Comparison of ENCODE assay signal across 8 mouse cellular contexts in genomic region chr3:88501366-88502030, GRCm38 (mm10). TPM values are rescaled to one million over a fixed set of nuclear protein-coding genes. Genes with fewer than 3 reads are reported as not detected.
DNase-seq lines count a peak whose midpoint lies in the region; ATAC-seq and TF ChIP-seq lines count a peak whose summit lies in the region.

No protein-coding gene starts in this region.

- no peak for TF ChIP-seq CTCF in cortical plate, adult 2 months (IDR thresholded peaks at IDR 0.05; ENCODE audit: extremely low read depth, insufficient read depth, low read length)

- no peak for TF ChIP-seq POLR2A in cortical plate, adult 2 months (IDR thresholded peaks at IDR 0.05; ENCODE audit: extremely low read depth, insufficient read depth, low read length)

- 56% methylated on average over 6 of the region's 6 CpGs for WGBS in kidney, embryonic 14.5 days
- WGBS in hindbrain, embryonic 16.5 days: 55% methylated on average over 6 of the region's 6 CpGs
- WGBS in midbrain, embryonic 15.5 days: 56% methylated on average over 6 of the region's 6 CpGs

- no peak overlapping the region; the same call in 1 of the 2 replicates for H3K27ac ChIP-seq in kidney, embryonic 14.5 days (ENCODE audit: low read depth, low read length)
- H3K27ac ChIP-seq in cortical plate, adult 2 months (ENCODE audit: insufficient read depth, low read length): peak overlapping the region; percentile 65; the same call in 1 of the 2 replicates
- H3K27ac ChIP-seq in hindbrain, embryonic 16.5 days (ENCODE audit: low read depth, low read length): no peak overlapping the region
- no peak overlapping the region for H3K27ac ChIP-seq in midbrain, embryonic 15.5 days

- peaks cover 18% of the 10 kb centered on the region; the same call in 1 of the 2 replicates for H3K4me1 ChIP-seq in kidney, embryonic 14.5 days (ENCODE audit: control insufficient read depth, insufficient read depth, low read length)
- peaks cover 2% of the 10 kb centered on the region for H3K4me1 ChIP-seq in cortical plate, adult 2 months (ENCODE audit: control insufficient read depth, insufficient read depth, low read length)
- peaks cover 19% of the 10 kb centered on the region for H3K4me1 ChIP-seq in hindbrain, embryonic 16.5 days (ENCODE audit: control insufficient read depth, insufficient read depth, low read depth, low read length)
- peaks cover 33% of the 10 kb centered on the region for H3K4me1 ChIP-seq in midbrain, embryonic 15.5 days

- peak overlapping the region; percentile 75 for H3K4me3 ChIP-seq in kidney, embryonic 14.5 days (ENCODE audit: low read length)
- peak overlapping the region; percentile 89 for H3K4me3 ChIP-seq in cortical plate, adult 2 months (ENCODE audit: insufficient read depth, low read length)
- peak overlapping the region; percentile 87 for H3K4me3 ChIP-seq in hindbrain, embryonic 16.5 days (ENCODE audit: low read length)
- H3K4me3 ChIP-seq in midbrain, embryonic 15.5 days: peak overlapping the region; percentile 82

- H3K36me3 ChIP-seq in kidney, embryonic 14.5 days (ENCODE audit: control insufficient read depth, insufficient read depth, low read length): no peaks in the 10 kb centered on the region
- no peaks in the 10 kb centered on the region for H3K36me3 ChIP-seq in hindbrain, embryonic 16.5 days (ENCODE audit: control insufficient read depth, insufficient read depth, low read length)
- no peaks in the 10 kb centered on the region for H3K36me3 ChIP-seq in midbrain, embryonic 15.5 days (replicated peaks)

- no peak for ATAC-seq in kidney, embryonic 14.5 days (ENCODE audit: low FRiP score, low TSS enrichment)
- no peak for ATAC-seq in hindbrain, embryonic 16.5 days
- no peak for ATAC-seq in midbrain, embryonic 15.5 days (replicated peaks)

- peak overlapping the region; percentile 100 for H3K4me2 ChIP-seq in kidney, embryonic 14.5 days (replicated peaks; ENCODE audit: low read depth, low read length)
- peak overlapping the region; percentile 93 for H3K4me2 ChIP-seq in hindbrain, embryonic 16.5 days (ENCODE audit: low read length)
- H3K4me2 ChIP-seq in midbrain, embryonic 15.5 days: peak overlapping the region; percentile 92

- no peak for DNase-seq in kidney, adult 8-10 months
- no peak for DNase-seq in left cerebral cortex, adult 18-20 months (ENCODE audit: low spot score in 2 of 2)
- DNase-seq in adrenal gland, adult 8-10 months: no peak
- DNase-seq in urinary bladder, adult 2 months (ENCODE audit: low spot score): no peak

- no peaks in the 10 kb centered on the region for H3K27me3 ChIP-seq in kidney, embryonic 14.5 days (ENCODE audit: control insufficient read depth, insufficient read depth, low read length)
- H3K27me3 ChIP-seq in hindbrain, embryonic 16.5 days (replicated peaks; ENCODE audit: control insufficient read depth, insufficient read depth, low read length): no peaks in the 10 kb centered on the region
- 0 out of 2 replicates have a peak, but pooled peaks cover 8% of the 10 kb centered on the region for H3K27me3 ChIP-seq in midbrain, embryonic 15.5 days (replicated peaks)

- H3K9me3 ChIP-seq in kidney, embryonic 14.5 days (ENCODE audit: control insufficient read depth, low read length): no peaks in the 10 kb centered on the region
- no peaks in the 10 kb centered on the region for H3K9me3 ChIP-seq in hindbrain, embryonic 16.5 days (ENCODE audit: control insufficient read depth, low read length)
- no peaks in the 10 kb centered on the region for H3K9me3 ChIP-seq in midbrain, embryonic 15.5 days

- H3K9ac ChIP-seq in kidney, embryonic 14.5 days (ENCODE audit: low read depth, low read length): peak overlapping the region; percentile 78; the same call in 1 of the 2 replicates
- H3K9ac ChIP-seq in hindbrain, embryonic 16.5 days (ENCODE audit: low read depth, low read length): peak overlapping the region; percentile 90; the same call in 1 of the 2 replicates
- no peak overlapping the region for H3K9ac ChIP-seq in midbrain, embryonic 15.5 days

RNA-seq across cellular contexts. Expression of gene Lmna, which starts 8.3 kb away (rescaled TPM):
- polyA plus RNA-seq in kidney, embryonic 14.5 days (2014; fragmentation: Nextera tagmentation; extraction: Ambion mirVana): 41.6 and 55.7 TPM in 2 replicates
- polyA plus RNA-seq in cortical plate, adult 2 months (2012; rRNA removed): 64.7 and 70.6 TPM in 2 replicates
- polyA plus RNA-seq in hindbrain, embryonic 16.5 days (2015; fragmentation: Nextera tagmentation; extraction: Ambion mirVana): 62.3 and 70.4 TPM in 2 replicates
- polyA plus RNA-seq in midbrain, embryonic 15.5 days (2015; fragmentation: Nextera tagmentation; extraction: Ambion mirVana): 51.1 and 51.6 TPM in 2 replicates
- total RNA-seq in left cerebral cortex, adult 18-20 months (2021): 10 to 100 TPM; 61.3 to 67.9 TPM
- 100 to 1,000 TPM in 3 of 4 experiments, 10 to 100 TPM in 1; 88.2 to 134 (median 124) TPM for total RNA-seq in adrenal gland, adult 8-10 months (2022)
- polyA plus RNA-seq in urinary bladder, adult 2 months (2012; rRNA removed): 171 and 182 TPM in 2 replicates

RNA-seq across cellular contexts. Expression of gene Mex3a, which starts 30.7 kb away (rescaled TPM):
- 31.6 and 32.2 TPM in 2 replicates for polyA plus RNA-seq in kidney, embryonic 14.5 days (2014; fragmentation: Nextera tagmentation; extraction: Ambion mirVana)
- polyA plus RNA-seq in cortical plate, adult 2 months (2012; rRNA removed): 1.5 TPM in 2 replicates
- 20.4 and 22.1 TPM in 2 replicates for polyA plus RNA-seq in hindbrain, embryonic 16.5 days (2015; fragmentation: Nextera tagmentation; extraction: Ambion mirVana)
- polyA plus RNA-seq in midbrain, embryonic 15.5 days (2015; fragmentation: Nextera tagmentation; extraction: Ambion mirVana): 37.0 and 37.7 TPM in 2 replicates
- 1 to 10 TPM; 2.7 to 3.1 TPM for total RNA-seq in left cerebral cortex, adult 18-20 months (2021)
- total RNA-seq in adrenal gland, adult 8-10 months (2022): 1 to 10 TPM; 2.8 to 4.3 (median 3.9) TPM
- polyA plus RNA-seq in urinary bladder, adult 2 months (2012; rRNA removed): 1.7 and 1.8 TPM in 2 replicates

RNA-seq across cellular contexts. Expression of gene Sema4a, which starts 40.5 kb away (rescaled TPM):
- 5.7 and 10.0 TPM in 2 replicates for polyA plus RNA-seq in kidney, embryonic 14.5 days (2014; fragmentation: Nextera tagmentation; extraction: Ambion mirVana)
- 68.9 and 71.6 TPM in 2 replicates for polyA plus RNA-seq in cortical plate, adult 2 months (2012; rRNA removed)
- 32.3 and 32.8 TPM in 2 replicates for polyA plus RNA-seq in hindbrain, embryonic 16.5 days (2015; fragmentation: Nextera tagmentation; extraction: Ambion mirVana)
- 39.1 and 39.3 TPM in 2 replicates for polyA plus RNA-seq in midbrain, embryonic 15.5 days (2015; fragmentation: Nextera tagmentation; extraction: Ambion mirVana)
- 10 to 100 TPM; 70.4 to 76.5 TPM for total RNA-seq in left cerebral cortex, adult 18-20 months (2021)
- total RNA-seq in adrenal gland, adult 8-10 months (2022): 10 to 100 TPM; 12.2 to 14.0 (median 12.5) TPM
- 63.2 and 63.3 TPM in 2 replicates for polyA plus RNA-seq in urinary bladder, adult 2 months (2012; rRNA removed)

RNA-seq across cellular contexts. Expression of gene Rab25, which starts 46.6 kb away (rescaled TPM):
- 14.2 and 16.7 TPM in 2 replicates for polyA plus RNA-seq in kidney, embryonic 14.5 days (2014; fragmentation: Nextera tagmentation; extraction: Ambion mirVana)
- polyA plus RNA-seq in cortical plate, adult 2 months (2012; rRNA removed): 0.13 and 0.36 TPM in 2 replicates
- 0.15 TPM in 1 of 2 replicates, not detected in the other for polyA plus RNA-seq in hindbrain, embryonic 16.5 days (2015; fragmentation: Nextera tagmentation; extraction: Ambion mirVana)
- polyA plus RNA-seq in midbrain, embryonic 15.5 days (2015; fragmentation: Nextera tagmentation; extraction: Ambion mirVana): 0.41 and 1.3 TPM in 2 replicates
- not detected for total RNA-seq in left cerebral cortex, adult 18-20 months (2021)
- total RNA-seq in adrenal gland, adult 8-10 months (2022): not detected
- 135 and 174 TPM in 2 replicates for polyA plus RNA-seq in urinary bladder, adult 2 months (2012; rRNA removed)

RNA-seq across cellular contexts. Expression of gene Lamtor2, which starts 51.4 kb away (rescaled TPM):
- polyA plus RNA-seq in kidney, embryonic 14.5 days (2014; fragmentation: Nextera tagmentation; extraction: Ambion mirVana): 81.7 and 165 TPM in 2 replicates
- polyA plus RNA-seq in cortical plate, adult 2 months (2012; rRNA removed): 126 and 133 TPM in 2 replicates
- 184 and 218 TPM in 2 replicates for polyA plus RNA-seq in hindbrain, embryonic 16.5 days (2015; fragmentation: Nextera tagmentation; extraction: Ambion mirVana)
- 206 and 232 TPM in 2 replicates for polyA plus RNA-seq in midbrain, embryonic 15.5 days (2015; fragmentation: Nextera tagmentation; extraction: Ambion mirVana)
- total RNA-seq in left cerebral cortex, adult 18-20 months (2021): 100 to 1,000 TPM; 104 to 115 TPM
- total RNA-seq in adrenal gland, adult 8-10 months (2022): 100 to 1,000 TPM; 138 to 164 (median 144) TPM
- polyA plus RNA-seq in urinary bladder, adult 2 months (2012; rRNA removed): 124 and 134 TPM in 2 replicates
